Mouse (Mus musculus): ENCODE data around the gene Gm10638.

The Gm10638 gene

GRCm38 (mm10) chr8:86735446-86736111, 9.9 kb upstream of the Gm10638 start:
- DNase-seq (ENCODE audit: low spot score), result no peak

DNA sequence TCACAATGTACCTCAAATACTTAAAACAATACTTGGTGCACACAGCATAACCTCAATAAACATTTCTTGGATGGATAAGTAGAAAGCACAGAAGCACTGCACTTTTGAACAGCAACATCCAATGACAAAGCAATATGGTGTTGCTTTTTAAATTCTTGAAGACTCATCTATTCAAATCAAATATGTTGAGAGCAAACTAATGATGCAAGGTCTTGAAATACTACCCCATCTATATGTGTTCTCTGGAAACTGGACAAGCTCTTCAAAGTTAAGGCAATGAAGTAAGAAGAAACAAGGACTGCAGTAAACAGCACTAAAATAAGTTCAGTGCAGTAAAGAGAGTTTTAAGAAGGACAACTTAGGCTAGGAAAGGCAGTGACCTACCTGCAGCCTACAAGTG, 4.6 kb upstream of the Gm10638 start:
- DNase-seq (ENCODE audit: low spot score), result no peak

GRCm38 (mm10) chr8:86741627-86742026, 3.9 kb upstream of the Gm10638 start:
- no peak for DNase-seq (ENCODE audit: low spot score)

DNA sequence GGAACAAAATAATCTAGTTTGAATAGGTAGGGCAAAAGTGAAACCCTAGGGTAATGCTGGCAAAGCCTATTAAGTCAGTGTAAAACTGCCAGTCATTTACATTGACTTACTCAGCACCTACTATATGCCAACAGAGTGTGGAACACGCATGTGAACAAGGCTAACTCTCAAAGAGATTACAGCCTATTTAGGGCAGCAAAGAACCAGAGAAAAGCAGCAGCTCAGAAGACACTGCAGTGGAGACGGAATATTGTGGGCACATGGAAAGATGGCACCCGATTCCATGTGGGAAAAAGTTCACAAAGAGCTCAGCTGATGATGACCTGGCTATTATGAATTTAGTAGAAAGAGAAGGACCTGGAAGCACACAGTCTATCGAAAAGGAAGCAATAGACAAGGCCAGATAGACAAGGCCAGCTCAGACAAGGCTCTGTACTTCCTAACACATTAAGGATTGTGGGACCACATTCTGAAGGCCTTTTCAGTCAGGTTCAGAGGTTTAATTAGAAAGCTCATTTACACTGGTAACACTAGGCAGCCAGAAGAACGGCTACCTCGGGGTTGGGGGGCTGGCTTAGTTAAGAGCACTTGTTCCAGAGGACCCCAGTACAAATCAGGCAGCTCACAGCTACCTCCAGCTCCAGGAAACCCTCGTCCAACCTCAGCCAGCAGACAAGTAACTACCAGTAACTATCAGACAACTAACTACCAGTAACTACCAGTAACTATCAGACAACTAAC, 2.7 kb upstream of the Gm10638 start:
- no peak for DNase-seq (ENCODE audit: low spot score)

GRCm38 (mm10) chr8:86744313-86745220, 932 bp upstream of the Gm10638 start:
- no peak for DNase-seq (ENCODE audit: low spot score)

GRCm38 (mm10) chr8:86745935-86746441, 489 bp downstream of the Gm10638 start:
- DNase-seq (ENCODE audit: low spot score), result peak; percentile 89

DNA sequence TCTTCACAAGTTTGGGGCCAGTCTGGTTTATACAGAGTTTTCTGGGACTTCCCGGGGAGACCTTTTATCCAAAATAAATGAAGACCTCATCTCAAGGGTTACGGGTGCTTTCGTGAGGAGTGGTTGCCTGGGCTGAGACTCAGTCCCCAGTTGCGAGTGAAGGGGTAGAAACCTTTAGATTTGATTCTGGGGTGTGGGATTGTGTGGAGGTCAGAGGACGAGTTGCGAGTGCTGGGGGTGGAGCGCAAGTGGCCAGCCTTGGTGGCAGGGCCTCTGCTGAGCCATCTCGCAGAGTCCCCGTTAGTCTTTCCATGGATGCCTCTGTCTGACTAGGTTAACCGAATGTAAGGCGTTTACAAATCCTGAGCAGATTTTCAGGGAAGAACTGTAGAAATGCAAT, 1.0 kb downstream of the Gm10638 start:
- no peak for DNase-seq (ENCODE audit: low spot score)

GRCm38 (mm10) chr8:86749842-86750241, 4.3 kb downstream of the Gm10638 start:
- DNase-seq (ENCODE audit: low spot score), result no peak

DNA sequence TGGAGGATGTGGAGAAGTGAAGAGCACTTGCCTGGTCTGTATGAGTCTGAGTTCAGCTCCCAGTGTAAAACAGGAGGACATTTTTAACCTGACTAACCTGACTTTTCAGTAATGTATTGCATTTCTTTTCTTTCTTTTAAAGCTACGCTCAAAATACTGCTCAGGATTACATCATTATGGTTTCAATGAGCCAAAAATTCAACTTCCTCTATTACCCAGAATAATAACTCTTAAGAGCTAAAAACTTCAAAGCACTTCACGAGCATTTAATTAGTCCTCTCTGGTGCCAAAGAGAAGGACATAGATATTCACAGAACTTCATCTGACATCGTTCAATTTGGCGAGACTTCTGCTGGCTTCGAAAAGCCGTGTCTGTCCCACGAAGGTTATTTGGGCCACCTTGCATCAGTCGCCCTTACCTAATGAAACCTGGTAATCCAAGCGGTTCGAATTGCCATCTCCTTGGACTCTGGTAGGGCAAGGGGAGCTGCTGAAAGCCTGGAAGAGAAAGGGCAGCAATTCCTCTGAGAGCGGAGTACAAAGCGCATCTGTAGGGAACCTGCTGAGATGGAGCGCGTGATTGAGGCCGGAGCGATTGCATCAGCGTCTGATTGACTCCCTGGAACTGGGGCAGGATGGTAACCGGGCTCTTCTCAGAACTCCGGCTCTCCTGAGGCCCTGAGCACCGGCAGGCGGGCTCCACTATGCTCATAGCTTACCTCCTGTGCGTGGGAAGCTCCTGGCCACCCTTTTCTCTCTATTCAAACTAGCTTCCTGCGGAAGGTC, 11.6 kb downstream of the Gm10638 start:
- no peak for DNase-seq (ENCODE audit: low spot score)

- no peak for DNase-seq (ENCODE audit: low spot score)
Measured at GRCm38 (mm10) chr8:86758651-86759050, 13.2 kb downstream of the Gm10638 start.

- DNase-seq (ENCODE audit: low spot score), result no peak
Measured at GRCm38 (mm10) chr8:86759090-86759491, 13.6 kb downstream of the Gm10638 start.

GRCm38 (mm10) chr8:86760746-86761145, 15.2 kb downstream of the Gm10638 start:
- no peak for DNase-seq (ENCODE audit: low spot score)

DNA sequence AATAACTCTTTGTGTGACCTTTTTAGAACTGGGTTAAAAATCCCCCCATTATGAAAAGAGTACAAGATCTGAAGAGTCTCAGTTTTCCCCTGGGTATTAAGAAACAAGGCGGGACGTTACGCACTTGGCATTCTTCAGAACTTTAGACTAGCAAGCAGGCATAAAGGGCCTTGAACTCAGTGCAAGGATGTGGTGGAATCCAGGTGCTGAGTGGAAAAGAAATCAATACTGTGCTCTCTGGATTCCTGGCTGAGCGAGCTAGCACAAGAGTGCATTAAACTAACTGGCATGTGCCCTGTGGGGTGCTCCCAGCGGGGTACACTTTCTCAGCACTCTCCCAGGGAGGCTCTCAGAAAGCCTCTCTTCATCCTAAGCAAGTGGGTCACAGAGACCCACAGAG, 17.3 kb downstream of the Gm10638 start:
- DNase-seq (ENCODE audit: low spot score), result no peak

DNA sequence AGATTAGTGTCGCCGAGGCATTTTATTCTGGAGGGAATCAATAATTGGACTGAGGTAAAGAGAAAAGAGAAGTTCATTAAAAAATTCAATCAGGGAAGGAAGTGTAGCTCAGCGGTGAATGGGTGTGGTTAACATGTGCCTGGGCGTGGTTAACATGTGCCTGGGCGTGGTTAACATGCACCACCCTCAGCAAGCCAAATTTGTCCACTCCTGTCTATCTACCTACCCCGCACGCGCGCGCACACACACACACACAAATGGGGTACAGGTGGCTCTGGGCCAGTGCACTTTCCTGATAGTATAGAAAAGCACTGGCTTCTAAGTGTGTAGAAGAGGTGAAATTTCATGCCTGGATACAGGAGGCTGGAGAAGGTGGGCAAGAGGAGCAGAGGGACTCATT, 19.7 kb downstream of the Gm10638 start:
- DNase-seq (ENCODE audit: low spot score), result no peak

DNA sequence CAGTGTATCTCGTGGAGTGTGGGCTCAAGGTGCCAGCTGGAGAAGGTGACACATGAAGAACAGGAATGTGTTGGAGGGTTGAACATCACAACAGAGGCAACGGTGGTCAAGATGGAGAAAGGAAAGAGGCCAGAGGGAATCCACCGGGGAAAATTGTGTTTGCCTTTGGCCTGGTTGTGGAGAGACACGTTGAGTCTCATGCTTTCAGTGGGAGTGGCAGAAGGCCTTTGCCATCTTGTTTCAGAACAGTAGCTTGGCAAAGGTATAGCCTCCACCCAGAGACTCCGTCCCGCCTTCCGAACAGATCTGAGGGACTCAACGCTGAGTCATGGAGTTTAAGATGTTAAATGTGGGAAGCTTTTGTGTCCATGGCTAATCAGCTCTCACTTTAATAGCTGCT, 20.2 kb downstream of the Gm10638 start:
- no peak for DNase-seq (ENCODE audit: low spot score)

DNA sequence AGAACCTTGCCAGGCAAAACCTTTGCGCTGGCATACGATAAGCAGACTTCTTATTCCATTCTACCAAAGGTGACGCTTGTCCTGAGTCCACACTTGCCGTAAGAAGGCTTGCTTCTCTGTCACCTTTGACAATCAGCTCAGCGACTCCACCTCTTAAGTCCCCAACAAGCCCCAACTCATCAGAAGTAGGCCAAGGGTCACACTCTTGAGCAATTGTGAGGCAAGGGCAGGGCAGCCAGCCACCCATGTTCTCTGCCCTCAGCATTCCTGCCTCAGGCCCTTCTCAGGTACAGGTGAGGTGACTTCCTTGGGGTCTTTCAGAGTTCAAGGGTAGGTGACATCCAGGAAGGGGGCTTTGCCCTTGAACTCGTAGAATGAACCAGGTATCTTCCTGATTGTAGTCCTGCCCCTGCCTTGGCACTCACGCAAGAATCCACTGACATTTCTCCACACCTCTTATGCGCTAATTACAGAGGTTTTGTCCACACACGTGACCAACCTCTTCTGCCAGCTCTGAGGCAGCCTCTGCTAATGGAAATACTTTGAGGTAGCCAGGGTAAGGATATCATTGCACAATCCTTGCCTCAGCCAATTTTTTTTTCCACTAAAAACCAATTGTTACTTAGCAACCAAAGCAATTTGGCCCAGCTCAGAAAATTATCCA, 21.2 kb downstream of the Gm10638 start:
- no peak for DNase-seq (ENCODE audit: low spot score)

GRCm38 (mm10) chr8:86768499-86768898, 23.0 kb downstream of the Gm10638 start:
- no peak for DNase-seq (ENCODE audit: low spot score)

DNA sequence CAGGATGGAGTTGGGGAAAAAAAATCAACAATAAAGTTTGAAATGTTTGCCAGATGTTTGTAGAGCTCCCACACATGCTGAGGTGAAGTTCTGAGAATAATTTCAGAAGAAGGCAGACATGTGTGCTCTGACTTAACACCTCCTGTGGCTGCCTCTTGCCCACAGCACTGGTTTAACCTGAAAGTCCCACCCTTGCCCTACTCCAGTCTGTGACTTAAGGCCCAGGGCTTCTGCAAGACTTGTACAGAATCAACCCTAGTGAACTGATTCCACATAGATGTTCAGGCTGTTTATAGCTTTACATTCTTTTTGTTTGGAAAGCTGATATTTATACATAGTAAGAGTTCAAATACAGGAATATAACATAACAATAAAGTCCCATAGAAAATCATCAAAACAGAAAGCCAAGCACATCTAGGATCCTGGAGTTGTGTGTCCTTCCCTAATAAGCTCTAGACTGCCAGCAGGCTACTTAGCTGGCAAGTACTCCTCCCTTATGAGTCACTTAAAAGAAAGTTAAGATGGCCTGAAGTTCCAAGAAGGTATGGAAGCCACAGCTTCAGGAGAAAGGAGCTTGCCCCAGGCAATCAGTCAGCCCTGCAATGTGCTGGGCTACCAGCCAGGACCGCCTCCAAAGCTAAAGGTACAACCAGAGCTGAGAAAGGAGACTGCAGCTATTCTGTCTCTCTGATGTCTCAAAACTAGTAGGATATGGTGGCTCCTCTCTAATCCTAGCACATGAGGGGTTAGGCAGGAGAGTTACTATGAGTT, 24.6 kb downstream of the Gm10638 start:
- DNase-seq (ENCODE audit: low spot score), result no peak

GRCm38 (mm10) chr8:86779207-86779606, 33.7 kb downstream of the Gm10638 start:
- DNase-seq (ENCODE audit: low spot score), result no peak

DNA sequence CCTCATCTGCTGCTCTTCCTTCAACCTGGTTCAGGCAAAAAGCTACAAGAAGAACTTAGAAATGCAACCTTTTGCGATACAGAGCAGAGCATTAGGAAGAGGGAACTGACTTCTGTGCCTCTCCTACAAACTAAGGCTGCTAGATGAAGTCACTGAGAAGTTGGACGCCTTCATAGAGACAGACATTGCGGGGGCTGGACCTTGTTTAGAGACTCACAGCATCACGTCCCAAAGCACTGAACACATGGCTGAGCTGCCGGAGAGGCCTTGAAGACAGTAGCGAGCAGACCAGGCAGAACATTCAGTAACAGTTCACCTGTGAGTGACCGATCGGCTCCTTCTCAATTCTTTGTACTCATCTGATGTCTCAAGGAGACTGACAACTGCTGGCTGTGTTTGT, 35.6 kb downstream of the Gm10638 start:
- no peak for DNase-seq (ENCODE audit: low spot score)

Data from ovary, postnatal 10 days (tissue).